Mouse (Mus musculus) thymus, adult 2 months (tissue): ENCODE measurements at regions not wholly inside any gene's neighbourhood (a gene's known extent, or its start where the extent isn't known, plus 50 kb on each side); places are given as distances from the start of the nearest gene placed in this dataset.

ENCODE experiments used
- CTCF ChIP-seq: fragments of 200-500 bp; IDR thresholded peaks from 2 replicates; pipeline ENCODE4 v1.5.1; 2012; ENCODE audit warnings: mild to moderate bottlenecking, control low read depth, low read length, moderate library complexity, borderline replicate concordance; ENCODE audit not compliant: control insufficient read depth, poor library complexity, insufficient read depth; ENCODE audit errors: extremely low read depth
- POLR2A ChIP-seq: fragments of 200-500 bp; IDR thresholded peaks from 2 replicates; pipeline ENCODE4 v1.6.1; 2012; ENCODE audit warnings: mild to moderate bottlenecking, low read length, control low read depth, moderate library complexity; ENCODE audit not compliant: control insufficient read depth, poor library complexity, insufficient read depth; ENCODE audit errors: extremely low read depth

DNA sequence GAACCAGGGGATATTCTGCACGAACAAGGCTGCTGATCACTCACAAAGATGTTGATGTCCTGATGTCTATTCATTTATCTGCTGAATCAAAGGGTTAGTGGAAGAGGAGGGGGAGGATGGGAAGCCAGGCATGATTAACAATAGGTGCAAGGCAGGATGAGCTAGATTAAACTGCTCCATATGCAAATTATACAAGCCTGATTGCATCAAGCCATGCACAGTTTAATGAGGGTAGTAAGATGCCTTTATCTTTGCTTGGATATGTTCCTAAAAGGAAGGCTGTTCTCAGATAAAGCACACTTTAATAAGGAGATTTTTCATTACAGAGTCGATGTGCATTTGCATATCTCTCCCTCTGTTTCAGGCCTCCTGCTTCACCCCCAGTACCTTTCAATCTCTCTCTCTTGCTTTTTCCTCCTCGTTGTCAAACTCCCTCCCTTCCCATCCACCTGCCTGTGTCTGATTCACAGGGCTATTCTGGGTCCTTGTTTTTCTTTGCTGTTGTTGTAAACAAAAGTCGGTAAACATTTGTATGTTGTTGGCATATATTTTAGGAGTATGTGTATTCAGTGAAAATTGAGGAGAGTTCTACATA lies 615.8 kb upstream of the Nox3 start:
- TF ChIP-seq CTCF: no peak
- no peak for TF ChIP-seq POLR2A
